Mouse (Mus musculus) embryonic stem cell, embryonic (primary cell): Measurements from ENCODE around the gene Fam192a.

Source experiments
- CTCF ChIA-PET, 4 experiments: fragments of 300-600 bp in 2 of 4; fragments of 350-600 bp in 2 of 4; sonication (Branson Sonifier 250); formaldehyde crosslinking; loops; one replicate each; lab custom pipeline; 2022; ENCODE audit warnings: inconsistent platforms in 2 of 4; lab: Charles Lee
- POLR2A ChIA-PET, 4 experiments: fragments of 300-600 bp in 2 of 4; fragments of 350-600 bp in 2 of 4; sonication (Branson Sonifier 250); formaldehyde crosslinking; loops; one replicate each; lab custom pipeline; 2022; ENCODE audit warnings: antibody characterized with exemption in 4 of 4, inconsistent platforms in 1 of 4; lab: Charles Lee

Fam192a gene

GRCm38 (mm10) chr8:94584238-94584817 is 17.5 kb downstream of the Fam192a start:
- ChIA-PET CTCF (interaction anchor here (0.5 to 1.5 kb wide), 5 partner anchors 11 to 1189 kb away, joined by 3 to 8 read pairs (median 4); no protein-coding TSS in a partner anchor), POLR2A (interaction anchor here in 1 of 4 experiments (1.0 to 1.3 kb wide), 2 partner anchors 11 to 55 kb away, joined by 3 read pairs; no protein-coding TSS in a partner anchor)

- ChIA-PET CTCF (interaction anchor here in 1 of 4 experiments (1.5 kb wide), 1 partner anchor 252 kb away, joined by 4 read pairs; no protein-coding TSS in a partner anchor), POLR2A (interaction anchor here in 1 of 4 experiments (1.0 kb wide), 1 partner anchor 11 kb away, joined by 3 read pairs; no protein-coding TSS in a partner anchor)
Observed at GRCm38 (mm10) chr8:94582569-94582968, 19.2 kb downstream of the Fam192a start.

DNA sequence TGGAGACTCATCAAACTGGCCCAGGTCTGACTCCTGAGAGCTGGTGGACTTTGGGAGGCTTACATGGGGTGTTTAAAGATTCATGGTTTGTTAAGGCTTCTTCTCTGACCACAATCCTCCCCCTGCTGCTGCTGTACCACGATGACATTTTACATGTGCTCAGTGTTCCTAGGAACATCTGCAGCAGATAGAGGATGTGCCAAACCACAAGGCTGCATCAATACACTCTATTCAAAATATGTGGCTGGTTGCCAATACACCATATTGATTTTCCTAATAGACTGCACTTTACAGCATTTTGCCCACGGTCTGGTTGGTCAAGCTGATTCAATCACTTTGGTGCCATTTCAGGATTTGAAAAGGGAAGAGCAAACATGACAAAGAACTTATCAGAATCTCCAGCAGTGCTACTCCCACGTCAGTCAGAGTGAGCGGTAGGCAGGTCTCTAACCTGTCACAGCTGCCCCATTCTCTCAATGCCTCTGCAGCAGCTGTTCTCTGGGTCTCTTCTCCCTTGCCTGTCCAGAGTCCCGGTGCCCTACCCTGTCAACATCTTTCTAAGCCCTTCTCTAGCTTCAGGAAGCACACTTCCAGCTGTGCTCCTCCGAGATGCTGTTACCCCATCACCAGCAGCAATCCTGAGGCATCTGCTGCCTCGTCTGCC is 19.8 kb downstream of the Fam192a start:
- CTCF ChIA-PET, result interaction anchor here in 1 of 4 experiments (1.5 kb wide), 1 partner anchor 251 kb away, joined by 4 read pairs; no protein-coding TSS in a partner anchor
- POLR2A ChIA-PET, result interaction anchor here in 2 of 4 experiments (0.6 to 1.3 kb wide), 3 partner anchors 10 to 239 kb away, joined by 3 to 4 read pairs (median 3); no protein-coding TSS in a partner anchor

- POLR2A ChIA-PET, result interaction anchor here in 2 of 4 experiments (0.5 to 1.9 kb wide), 3 partner anchors 13 to 26 kb away, joined by 3 to 5 read pairs (median 4); partner anchors contain the start of genes Fam192a (in 1 of the 2) and Rspry1 (in 1 of the 2)
- CTCF ChIA-PET, result interaction anchor here in 3 of 4 experiments (0.6 to 1.9 kb wide), 3 partner anchors 10 to 169 kb away, joined by 3 to 5 read pairs (median 5); no protein-coding TSS in a partner anchor
Observed at GRCm38 (mm10) chr8:94575148-94575547, 26.6 kb downstream of the Fam192a start.

DNA sequence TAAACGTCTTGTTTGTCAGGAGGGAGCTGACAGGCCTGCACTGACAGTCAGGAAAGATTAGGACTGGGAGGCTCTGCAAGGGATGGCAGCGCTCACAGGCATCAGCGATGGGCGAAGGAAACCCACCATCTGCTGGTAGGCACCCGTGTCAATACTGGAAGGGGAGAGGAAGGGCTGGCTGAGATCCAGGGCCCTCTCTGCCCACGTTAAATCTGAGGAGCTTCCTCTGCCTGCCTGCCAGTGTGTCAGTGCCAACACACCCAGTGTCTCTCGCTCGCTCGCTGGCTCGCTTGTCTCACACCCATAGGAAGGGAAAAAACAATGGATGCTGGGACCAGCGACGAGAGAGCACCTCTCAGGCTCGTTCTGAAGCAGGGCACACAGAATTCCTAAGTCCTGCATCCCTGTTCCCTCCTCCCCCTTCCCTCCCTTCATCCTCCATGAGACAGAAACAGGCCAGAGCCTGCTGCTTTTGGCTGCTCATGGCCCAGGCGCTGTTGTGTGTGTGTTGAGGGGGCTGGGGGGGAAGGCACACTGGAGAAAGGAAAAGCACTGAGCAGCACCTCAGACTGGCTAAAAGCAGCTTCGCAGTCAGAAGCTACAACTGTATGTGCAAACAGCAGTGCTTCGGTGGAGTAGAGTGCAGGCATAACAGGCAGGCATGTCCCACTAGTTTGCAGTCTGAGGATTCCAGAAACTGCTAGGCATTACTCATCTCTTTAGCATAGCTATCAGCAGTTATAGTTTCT is 27.5 kb downstream of the Fam192a start:
- POLR2A ChIA-PET, result interaction anchor here in 2 of 4 experiments (0.5 to 1.9 kb wide), 3 partner anchors 12 to 17 kb away, joined by 3 to 4 read pairs (median 4); no protein-coding TSS in a partner anchor
- CTCF ChIA-PET, result interaction anchor here (0.6 to 1.9 kb wide), 4 partner anchors 11 to 490 kb away, joined by 3 to 6 read pairs (median 5); no protein-coding TSS in a partner anchor

GRCm38 (mm10) chr8:94571896-94572295 is 29.9 kb downstream of the Fam192a start:
- CTCF ChIA-PET, result no interaction called here
- POLR2A ChIA-PET, result interaction anchor here in 2 of 4 experiments (1.2 to 1.5 kb wide), 2 partner anchors 10 to 40 kb away, joined by 3 to 4 read pairs; partner anchors contain the start of gene Cpne2 (in 1 of the 2)

DNA sequence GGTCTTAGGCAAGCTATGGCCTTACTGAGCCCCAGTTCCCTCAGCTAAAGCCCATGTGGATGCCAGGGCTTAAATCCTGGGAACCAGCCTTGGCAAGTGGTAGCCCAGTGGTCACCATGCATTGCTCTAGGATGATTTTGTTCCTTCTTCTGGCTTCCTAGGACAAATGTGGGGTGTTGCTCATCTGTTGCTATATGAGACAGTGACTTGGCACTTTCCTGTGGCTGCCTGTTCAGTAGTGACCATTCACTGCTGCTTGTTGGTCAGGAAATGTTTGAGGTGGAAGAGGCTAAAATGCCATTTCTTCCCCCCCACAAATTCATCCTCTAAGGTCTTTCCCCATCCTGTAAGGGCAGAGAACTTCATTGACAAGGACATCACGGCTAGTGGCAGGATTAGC is 32.4 kb downstream of the Fam192a start:
- POLR2A ChIA-PET, result interaction anchor here in 3 of 4 experiments (0.7 to 1.3 kb wide), 3 partner anchors 16 to 979 kb away, joined by 3 to 4 read pairs (median 3); partner anchors contain the start of gene Cpne2 (in 1 of the 3)
- CTCF ChIA-PET, result interaction anchor here in 1 of 4 experiments (1.2 kb wide), 1 partner anchor 226 kb away, joined by 3 read pairs; no protein-coding TSS in a partner anchor

DNA sequence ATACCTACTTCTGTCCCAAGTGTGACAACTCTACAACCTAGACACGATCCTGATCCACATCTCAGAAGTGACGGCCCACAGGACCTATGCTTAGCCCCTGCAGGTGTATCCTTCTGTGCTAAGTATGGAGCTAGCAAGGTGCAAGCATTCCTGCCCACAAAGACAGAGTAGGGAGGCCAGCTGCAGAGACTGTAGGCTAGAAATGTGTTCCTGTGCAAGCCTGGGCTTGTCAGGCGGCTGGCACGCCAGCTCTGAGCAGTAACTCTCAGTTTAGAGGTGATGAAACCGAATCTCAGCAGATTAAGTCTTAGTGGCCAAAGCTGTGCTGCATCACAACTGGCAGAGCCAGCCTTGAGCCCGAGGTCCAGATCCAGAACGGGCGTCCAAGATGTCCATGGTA is 33.7 kb downstream of the Fam192a start:
- ChIA-PET CTCF (no interaction called here), POLR2A (interaction anchor here in 2 of 4 experiments (0.6 to 1.4 kb wide), 2 partner anchors 15 to 69 kb away, joined by 3 to 4 read pairs; no protein-coding TSS in a partner anchor)

DNA sequence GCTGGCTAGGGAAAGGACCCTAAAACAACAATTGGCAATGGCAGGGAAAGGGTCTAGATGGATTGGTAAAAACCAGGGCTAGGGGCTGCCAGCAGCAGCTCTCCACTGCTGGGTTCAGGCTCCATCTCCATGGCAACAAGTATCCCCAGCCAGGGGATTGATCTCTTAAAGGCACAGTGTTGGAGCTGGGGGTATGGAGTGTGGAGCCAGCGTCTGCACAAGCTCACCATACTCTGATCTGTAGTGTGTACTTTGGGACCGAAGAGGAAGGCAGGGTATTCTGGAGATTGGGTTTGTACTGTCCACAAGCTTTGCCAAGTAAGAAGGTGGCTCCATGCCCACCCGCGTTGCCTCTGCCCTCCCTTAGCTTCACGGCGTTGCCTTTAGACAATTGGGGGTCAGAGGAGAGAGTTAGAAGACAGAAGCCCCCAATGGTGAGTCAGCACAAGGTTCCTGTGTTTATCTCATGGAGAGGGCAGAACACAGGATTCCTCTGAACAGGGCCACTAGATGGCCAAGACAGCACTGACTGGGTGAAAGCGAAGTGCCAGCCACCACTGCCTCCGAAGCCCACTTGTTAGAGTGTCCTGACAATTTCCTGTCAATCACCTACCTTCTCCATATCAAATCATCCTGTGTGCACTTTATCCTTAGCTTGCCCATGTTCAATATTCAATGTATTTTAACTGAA is 34.5 kb downstream of the Fam192a start:
- POLR2A ChIA-PET, result interaction anchor here in 1 of 4 experiments (1.4 kb wide), 1 partner anchor 15 kb away, joined by 3 read pairs; no protein-coding TSS in a partner anchor
- CTCF ChIA-PET, result interaction anchor here in 1 of 4 experiments (0.7 to 1.2 kb wide), 2 partner anchors 32 to 75 kb away, joined by 3 to 4 read pairs; no protein-coding TSS in a partner anchor

DNA sequence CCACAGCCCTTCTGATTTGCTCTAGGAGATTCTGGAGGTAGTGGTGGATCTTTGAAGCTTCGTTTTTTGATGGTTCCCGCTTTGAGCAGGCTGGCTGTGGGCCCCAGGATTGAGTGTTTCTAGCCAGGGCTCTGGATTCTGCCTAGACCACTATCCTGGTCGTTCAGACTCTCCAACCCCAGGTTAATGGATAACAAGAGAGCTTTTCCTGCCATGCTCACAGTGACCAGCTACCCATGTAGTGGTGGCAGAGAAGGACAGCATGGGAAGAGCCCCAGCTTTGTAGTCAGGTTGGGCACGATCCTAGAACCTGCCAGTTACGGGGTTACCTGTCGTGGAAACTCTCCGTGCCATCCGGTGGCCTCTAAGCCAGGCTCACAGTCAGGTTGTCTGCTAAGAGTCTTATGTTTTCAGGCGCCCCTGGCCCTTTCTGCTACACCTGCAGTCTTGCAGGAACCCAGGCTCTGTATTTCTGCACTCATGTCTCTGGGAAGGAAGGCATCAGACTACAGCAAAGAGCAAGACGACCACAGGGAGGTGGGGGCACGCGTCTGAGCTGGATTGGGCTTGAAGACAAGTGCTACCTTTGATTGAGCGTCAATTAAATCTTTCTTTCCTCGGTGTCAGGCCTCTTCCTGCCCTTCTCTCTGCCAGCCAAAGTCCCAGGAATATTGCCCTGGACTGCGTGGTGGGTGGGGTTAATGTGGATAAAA is 35.2 kb downstream of the Fam192a start:
- CTCF ChIA-PET, result interaction anchor here in 1 of 4 experiments (0.7 to 1.2 kb wide), 2 partner anchors 31 to 74 kb away, joined by 3 to 4 read pairs; no protein-coding TSS in a partner anchor
- POLR2A ChIA-PET, result interaction anchor here in 2 of 4 experiments (1.0 to 1.4 kb wide), 2 partner anchors 14 to 33 kb away, joined by 3 to 5 read pairs; no protein-coding TSS in a partner anchor

- CTCF ChIA-PET, result no interaction called here
- POLR2A ChIA-PET, result interaction anchor here in 1 of 4 experiments (1.0 kb wide), 1 partner anchor 33 kb away, joined by 5 read pairs; no protein-coding TSS in a partner anchor
Observed at GRCm38 (mm10) chr8:94566033-94566432, 35.8 kb downstream of the Fam192a start.

- ChIA-PET CTCF (no interaction called here), POLR2A (no interaction called here)
Observed at GRCm38 (mm10) chr8:94564421-94564820, 37.4 kb downstream of the Fam192a start.

- ChIA-PET CTCF (interaction anchor here in 1 of 4 experiments (1.4 kb wide), 1 partner anchor 27 kb away, joined by 4 read pairs; no protein-coding TSS in a partner anchor), POLR2A (interaction anchor here in 2 of 4 experiments (0.6 to 0.9 kb wide), 2 partner anchors 13 to 439 kb away, joined by 3 read pairs; no protein-coding TSS in a partner anchor)
Observed at GRCm38 (mm10) chr8:94561256-94561655, 40.5 kb downstream of the Fam192a start.

- POLR2A ChIA-PET, result no interaction called here
- CTCF ChIA-PET, result interaction anchor here in 1 of 4 experiments (1.7 kb wide), 1 partner anchor 24 kb away, joined by 4 read pairs; the partner anchor contains the start of gene Cpne2
Observed at GRCm38 (mm10) chr8:94557281-94557680, 44.5 kb downstream of the Fam192a start.

GRCm38 (mm10) chr8:94552696-94553095 is 49.1 kb downstream of the Fam192a start:
- ChIA-PET POLR2A (interaction anchor here in 2 of 4 experiments (0.9 to 1.3 kb wide), 3 partner anchors 9 to 17 kb away, joined by 3 read pairs; no protein-coding TSS in a partner anchor), CTCF (no interaction called here)
